Mouse (Mus musculus) hindbrain, embryonic 13.5 days (tissue): ENCODE measurements around the gene Ints7. TPM values are rescaled to one million over a fixed set of nuclear protein-coding genes. Genes with fewer than 3 reads are reported as not detected.

Experiments used
- ATAC-seq: fragments of 200-750 bp; cut with Nextera tagmentation; 2 replicates; pipeline ENCODE4 v1.8.0; 2017; ENCODE audit warnings: moderate TSS enrichment; ENCODE audit not compliant: low FRiP score
- H3K27ac ChIP-seq: fragments of 300-500 bp; sonication (generic); 2 replicates; pipeline ENCODE4 v1.5.1; 2015; ENCODE audit warnings: inconsistent platforms, mild to moderate bottlenecking, moderate library complexity
- H3K27me3 ChIP-seq: fragments of 300-500 bp; sonication (generic); 2 replicates; pipeline ENCODE4 v1.6.1; 2015; ENCODE audit warnings: mild to moderate bottlenecking, inconsistent platforms
- H3K36me3 ChIP-seq: fragments of 300-500 bp; sonication (generic); 2 replicates; pipeline ENCODE4 v1.6.1; 2015; ENCODE audit warnings: mild to moderate bottlenecking, inconsistent platforms
- H3K4me1 ChIP-seq: fragments of 300-500 bp; sonication (generic); replicated peaks from 2 replicates; pipeline ENCODE4 v1.6.1; 2015; ENCODE audit warnings: inconsistent platforms
- H3K4me2 ChIP-seq: fragments of 300-500 bp; sonication (generic); 2 replicates; pipeline ENCODE4 v1.6.1; 2015; ENCODE audit warnings: inconsistent platforms, mild to moderate bottlenecking, moderate library complexity
- H3K4me3 ChIP-seq: fragments of 300-500 bp; sonication (generic); 2 replicates; pipeline ENCODE4 v1.5.1; 2015; ENCODE audit warnings: mild to moderate bottlenecking, inconsistent platforms
- H3K9ac ChIP-seq: fragments of 300-500 bp; sonication (generic); 2 replicates; pipeline ENCODE4 v1.6.1; 2015; ENCODE audit warnings: mild to moderate bottlenecking, inconsistent platforms
- H3K9me3 ChIP-seq: fragments of 300-500 bp; sonication (generic); 2 replicates; pipeline ENCODE4 v1.6.1; 2016; ENCODE audit warnings: inconsistent platforms
- WGBS: fragments of 180-500 bp; shearing (Covaris S2); methylation state at CpG from one replicate; pipeline ENCODE4 v1.1.7; 2015; 5-methylcytosine and 5-hydroxymethylcytosine counted together
- polyA plus RNA-seq: library from polyadenylated mRNA; unstranded; fragments of >200 nt; fragmentation: Nextera tagmentation; extraction: Ambion mirVana; gene quantifications from 2 replicates; pipeline ENCODE4 v1.2.1, GENCODE M21; 2015

Ints7 gene
- polyA plus RNA-seq, 1 experiment from 2014 or later = 44.0 TPM

GRCm38 (mm10) chr1:191618067-191618766 is 42.8 kb downstream of the Ints7 start:
- H3K27me3 ChIP-seq = no peaks in the 10 kb centered on the region
- H3K4me3 ChIP-seq = no peak overlapping the region
- H3K9ac ChIP-seq = no peak overlapping the region
- no peak for ATAC-seq
- no peaks in the 10 kb centered on the region for H3K4me1 ChIP-seq
- 93% methylated on average over 12 of the region's 12 CpGs for WGBS
- no peak overlapping the region for H3K27ac ChIP-seq
- no peak overlapping the region for H3K4me2 ChIP-seq
- peaks cover 94% of the 10 kb centered on the region for H3K36me3 ChIP-seq
- no peaks in the 10 kb centered on the region for H3K9me3 ChIP-seq

GRCm38 (mm10) chr1:191621096-191621495 is 45.7 kb downstream of the Ints7 start:
- Histone ChIP-seq H3K4me1 (peaks cover 3% of the 10 kb centered on the region; the same call in 1 of the 2 replicates), H3K4me3 (no peak overlapping the region), H3K9ac (no peak overlapping the region), H3K9me3 (no peaks in the 10 kb centered on the region), H3K4me2 (no peak overlapping the region), H3K27ac (no peak overlapping the region), H3K36me3 (peaks cover 78% of the 10 kb centered on the region), H3K27me3 (no peaks in the 10 kb centered on the region)
- WGBS = 95% methylated on average over 8 of the region's 8 CpGs
- ATAC-seq = no peak

GRCm38 (mm10) chr1:191622801-191623200 is 47.4 kb downstream of the Ints7 start:
- Histone ChIP-seq H3K9ac (no peak overlapping the region), H3K4me2 (no peak overlapping the region), H3K27ac (no peak overlapping the region), H3K27me3 (no peaks in the 10 kb centered on the region), H3K9me3 (no peaks in the 10 kb centered on the region), H3K36me3 (peaks cover 61% of the 10 kb centered on the region), H3K4me1 (peaks cover 3% of the 10 kb centered on the region; the same call in 1 of the 2 replicates), H3K4me3 (no peak overlapping the region)
- WGBS = 94% methylated on average over 8 of the region's 8 CpGs
- no peak for ATAC-seq

- Histone ChIP-seq H3K27ac (no peak overlapping the region), H3K4me1 (peaks cover 8% of the 10 kb centered on the region; the same call in 1 of the 2 replicates), H3K9me3 (no peaks in the 10 kb centered on the region), H3K4me3 (no peak overlapping the region), H3K4me2 (no peak overlapping the region), H3K36me3 (peaks cover 46% of the 10 kb centered on the region), H3K27me3 (no peaks in the 10 kb centered on the region), H3K9ac (no peak overlapping the region)
- no peak for ATAC-seq
- 77% methylated on average over 6 of the region's 6 CpGs for WGBS
Measured at GRCm38 (mm10) chr1:191624492-191624891, 49.1 kb downstream of the Ints7 start.

- no peaks in the 10 kb centered on the region for H3K27me3 ChIP-seq
- H3K4me1 ChIP-seq = peaks cover 8% of the 10 kb centered on the region; the same call in 1 of the 2 replicates
- H3K36me3 ChIP-seq = peaks cover 40% of the 10 kb centered on the region
- no peak overlapping the region for H3K27ac ChIP-seq
- no peaks in the 10 kb centered on the region for H3K9me3 ChIP-seq
- no peak overlapping the region for H3K4me3 ChIP-seq
- no peak overlapping the region for H3K9ac ChIP-seq
- WGBS = 74% methylated on average over 6 of the region's 6 CpGs
- no peak for ATAC-seq
- H3K4me2 ChIP-seq = no peak overlapping the region
Measured at GRCm38 (mm10) chr1:191625026-191625425, 49.6 kb downstream of the Ints7 start.

GRCm38 (mm10) chr1:191625620-191626019 is 50.2 kb downstream of the Ints7 start:
- H3K4me2 ChIP-seq = no peak overlapping the region
- no peak overlapping the region for H3K9ac ChIP-seq
- no peaks in the 10 kb centered on the region for H3K27me3 ChIP-seq
- H3K9me3 ChIP-seq = no peaks in the 10 kb centered on the region
- no peak for ATAC-seq
- H3K36me3 ChIP-seq = peaks cover 34% of the 10 kb centered on the region
- peaks cover 8% of the 10 kb centered on the region; the same call in 1 of the 2 replicates for H3K4me1 ChIP-seq
- 59% methylated on average over 4 of the region's 4 CpGs for WGBS
- H3K4me3 ChIP-seq = no peak overlapping the region
- no peak overlapping the region for H3K27ac ChIP-seq

GRCm38 (mm10) chr1:191628457-191629169 is 53.2 kb downstream of the Ints7 start:
- Histone ChIP-seq H3K9ac (no peak overlapping the region), H3K36me3 (peaks cover 7% of the 10 kb centered on the region), H3K9me3 (no peaks in the 10 kb centered on the region), H3K4me2 (no peak overlapping the region), H3K27ac (no peak overlapping the region), H3K4me3 (no peak overlapping the region), H3K27me3 (0 out of 2 replicates have a peak, but pooled peaks cover 3% of the 10 kb centered on the region), H3K4me1 (peaks cover 8% of the 10 kb centered on the region; the same call in 1 of the 2 replicates)
- WGBS = 71% methylated on average over 11 of the region's 11 CpGs
- ATAC-seq = no peak

GRCm38 (mm10) chr1:191629170-191629636 is 53.8 kb downstream of the Ints7 start:
- WGBS = 48% methylated on average over 3 of the region's 3 CpGs
- Histone ChIP-seq H3K4me3 (no peak overlapping the region), H3K9me3 (no peaks in the 10 kb centered on the region), H3K4me2 (no peak overlapping the region), H3K9ac (no peak overlapping the region), H3K27me3 (0 out of 2 replicates have a peak, but pooled peaks cover 3% of the 10 kb centered on the region), H3K36me3 (0 out of 2 replicates have a peak, but pooled peaks cover under 1% of the 10 kb centered on the region), H3K27ac (no peak overlapping the region), H3K4me1 (peaks cover 8% of the 10 kb centered on the region; the same call in 1 of the 2 replicates)
- no peak for ATAC-seq

- ATAC-seq = no peak
- Histone ChIP-seq H3K4me3 (no peak overlapping the region), H3K4me2 (no peak overlapping the region), H3K27ac (no peak overlapping the region), H3K4me1 (0 out of 2 replicates have a peak, but pooled peaks cover 5% of the 10 kb centered on the region), H3K9ac (no peak overlapping the region), H3K27me3 (0 out of 2 replicates have a peak, but pooled peaks cover 3% of the 10 kb centered on the region), H3K36me3 (no peaks in the 10 kb centered on the region), H3K9me3 (no peaks in the 10 kb centered on the region)
- 82% methylated on average over 6 of the region's 6 CpGs for WGBS
Measured at GRCm38 (mm10) chr1:191632511-191633095, 57.2 kb downstream of the Ints7 start.

- 69% methylated on average over 2 of the region's 2 CpGs for WGBS
- H3K27ac ChIP-seq = no peak overlapping the region
Measured at GRCm38 (mm10) chr1:191634116-191634515, 58.7 kb downstream of the Ints7 start.

GRCm38 (mm10) chr1:191638404-191638803 is 63.0 kb downstream of the Ints7 start:
- H3K9ac ChIP-seq = no peak overlapping the region
- peaks cover 7% of the 10 kb centered on the region for H3K4me1 ChIP-seq
- peaks cover 12% of the 10 kb centered on the region; the same call in 1 of the 2 replicates for H3K27me3 ChIP-seq
- no peaks in the 10 kb centered on the region for H3K9me3 ChIP-seq
- H3K4me2 ChIP-seq = no peak overlapping the region
- WGBS = 77% methylated on average over 2 of the region's 2 CpGs
- H3K4me3 ChIP-seq = no peak overlapping the region
- no peak for ATAC-seq
- H3K36me3 ChIP-seq = no peaks in the 10 kb centered on the region
- H3K27ac ChIP-seq = no peak overlapping the region

More at GRCm38 (mm10) chr1:191634116-191634515, 58.7 kb downstream of the Ints7 start:
- H3K9me3 ChIP-seq = no peaks in the 10 kb centered on the region
- no peak overlapping the region for H3K4me2 ChIP-seq
- H3K4me3 ChIP-seq = no peak overlapping the region
- H3K27me3 ChIP-seq = 0 out of 2 replicates have a peak, but pooled peaks cover 6% of the 10 kb centered on the region
- H3K4me1 ChIP-seq = 0 out of 2 replicates have a peak, but pooled peaks cover 3% of the 10 kb centered on the region
- H3K36me3 ChIP-seq = no peaks in the 10 kb centered on the region
- no peak overlapping the region for H3K9ac ChIP-seq
- ATAC-seq = no peak

GRCm38 (mm10) chr1:191639200-191639807 is 63.9 kb downstream of the Ints7 start:
- Histone ChIP-seq H3K4me2 (no peak overlapping the region), H3K27me3 (peaks cover 12% of the 10 kb centered on the region; the same call in 1 of the 2 replicates), H3K4me3 (no peak overlapping the region), H3K36me3 (no peaks in the 10 kb centered on the region), H3K4me1 (peaks cover 12% of the 10 kb centered on the region), H3K9me3 (no peaks in the 10 kb centered on the region), H3K27ac (no peak overlapping the region), H3K9ac (no peak overlapping the region)
- WGBS = 68% methylated on average over 3 of the region's 3 CpGs
- no peak for ATAC-seq
